Mouse (Mus musculus): Measurements from ENCODE around the gene Paxbp1.
"Not testable (repeated sequence)": the region's sequence is repeated elsewhere in the genome, so short reads cannot be mapped to it uniquely, and the experiment has no call there.

GRCm38 (mm10) chr16:91075423-91075822, 31.1 kb upstream of the Paxbp1 start:
- not testable (repeated sequence) for TF ChIP-seq CTCF, EP300 (IDR thresholded peaks at IDR 0.05; ENCODE audit: low read depth)

Measured in liver, postnatal 0 days (tissue).